Mouse (Mus musculus) embryo, embryonic 11.5 days (tissue): ENCODE measurements at regions not wholly inside any gene's neighbourhood (a gene's known extent, or its start where the extent isn't known, plus 50 kb on each side); places are given as distances from the start of the nearest gene placed in this dataset.

ENCODE experiments used
- DNase-seq: peaks from one replicate; pipeline ENCODE4 v3.0.0-alpha.2; 2012; ENCODE audit warnings: low read depth, low spot score

DNA sequence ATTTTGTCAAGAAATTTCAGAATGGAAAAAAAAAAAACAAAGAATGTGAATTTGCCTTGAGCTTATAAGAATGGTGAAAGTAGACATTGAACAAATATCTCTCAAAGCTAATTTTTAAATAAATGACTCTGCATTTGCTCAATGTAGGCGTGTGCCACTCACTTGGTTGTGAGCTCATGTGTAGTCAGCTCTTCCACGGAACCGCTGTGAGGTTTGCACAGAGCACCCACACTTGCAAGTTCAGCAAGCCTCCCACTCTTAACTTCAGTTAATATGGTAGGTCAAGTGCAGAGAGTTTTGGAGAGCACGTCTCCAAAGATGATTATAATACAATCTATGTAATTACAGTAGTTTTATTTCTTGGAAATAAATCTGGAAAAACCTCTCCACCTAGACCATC lies 479.9 kb upstream of the Mef2c start:
- DNase-seq: no peak

DNA sequence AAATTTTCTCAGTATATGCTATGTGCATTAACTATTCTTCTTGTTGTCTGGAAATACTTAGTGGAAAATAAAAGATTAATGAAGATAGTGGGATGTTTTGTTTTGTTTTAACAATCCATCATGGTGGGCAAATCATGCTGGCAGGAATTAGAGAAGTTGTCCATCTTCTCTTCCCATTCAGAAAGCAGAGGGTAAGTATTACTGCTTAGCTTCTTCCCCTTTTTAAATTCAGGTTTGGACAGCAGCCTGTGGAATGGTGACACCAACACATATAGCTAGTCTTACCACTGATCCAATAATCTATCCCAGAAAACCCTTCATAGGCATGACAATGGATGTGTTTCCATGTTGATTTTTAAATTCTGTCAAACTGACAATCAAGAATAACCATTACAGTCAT lies 467.9 kb upstream of the Mef2c start:
- DNase-seq: no peak

GRCm38 (mm10) chr13:83041506-83041905 lies 462.3 kb upstream of the Mef2c start:
- DNase-seq: no peak

DNA sequence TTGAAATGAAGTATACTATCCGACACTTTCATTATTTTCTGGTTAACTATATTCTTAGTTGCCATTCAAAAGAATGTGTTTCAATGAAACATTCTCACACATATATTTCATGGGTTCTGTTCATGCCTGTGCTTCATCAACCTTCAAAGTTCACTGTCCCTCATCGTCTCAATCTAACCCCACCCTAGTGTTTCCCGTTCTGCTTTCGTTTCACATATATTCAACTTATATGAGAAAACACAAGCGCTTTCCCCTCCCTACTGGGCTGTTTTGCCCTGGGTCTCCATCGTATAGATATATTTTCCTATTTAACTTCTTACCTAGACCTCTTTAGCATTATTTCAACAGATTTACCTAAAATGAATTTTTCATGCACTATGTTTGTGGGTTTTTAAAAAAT lies 458.3 kb upstream of the Mef2c start:
- DNase-seq: no peak

DNA sequence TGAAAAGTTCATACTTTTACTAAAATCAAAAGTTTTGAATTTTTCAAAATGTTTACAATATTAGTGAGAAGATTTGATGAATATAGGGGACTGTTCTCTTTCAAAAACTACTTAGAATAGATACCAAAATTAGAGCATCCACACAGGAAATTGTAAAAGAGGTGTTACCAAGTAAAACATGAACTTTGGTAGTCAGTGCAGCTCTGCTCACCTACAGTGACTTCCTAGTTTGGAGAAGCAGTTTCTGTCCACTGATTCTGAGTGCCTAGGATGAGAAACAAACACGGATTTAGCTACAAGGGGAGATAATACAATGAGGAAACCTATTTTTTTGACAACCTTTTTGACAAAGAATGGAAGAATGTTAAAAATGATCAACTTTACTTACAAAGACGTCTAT lies 457.9 kb upstream of the Mef2c start:
- DNase-seq: no peak

DNA sequence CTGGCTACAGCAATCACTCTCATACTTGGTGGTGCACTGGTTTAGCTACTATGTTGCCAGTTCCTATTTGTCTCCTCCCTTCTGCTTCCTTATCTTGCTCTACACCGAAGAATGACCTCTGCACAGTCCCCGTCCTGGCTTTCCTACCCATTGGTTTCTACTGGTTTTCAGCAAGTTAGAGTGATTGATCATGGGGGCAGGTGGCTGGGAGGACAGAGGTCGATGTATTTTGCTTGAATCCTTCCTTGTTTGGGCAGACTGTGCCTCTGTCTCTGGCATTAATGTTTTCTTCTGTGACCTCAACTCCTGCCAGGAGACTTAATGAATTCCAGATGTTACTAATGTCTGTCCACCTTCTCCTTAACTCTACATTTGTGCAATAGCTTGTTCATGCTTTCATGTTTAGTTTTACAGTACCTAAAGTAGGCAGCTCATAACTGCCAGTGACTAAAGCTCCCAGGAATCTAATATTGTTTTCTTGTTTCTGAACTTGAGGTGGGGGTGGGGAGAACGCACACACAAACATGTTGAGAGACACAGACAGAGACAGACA lies 457.2 kb upstream of the Mef2c start:
- DNase-seq: peak; percentile 20

GRCm38 (mm10) chr13:83055865-83056264 lies 448.0 kb upstream of the Mef2c start:
- DNase-seq: no peak

GRCm38 (mm10) chr13:83056415-83056814 lies 447.4 kb upstream of the Mef2c start:
- DNase-seq: no peak

GRCm38 (mm10) chr13:83064727-83065126 lies 439.1 kb upstream of the Mef2c start:
- no peak for DNase-seq

- DNase-seq: no peak
Observed at GRCm38 (mm10) chr13:83065201-83065600, 438.6 kb upstream of the Mef2c start.

DNA sequence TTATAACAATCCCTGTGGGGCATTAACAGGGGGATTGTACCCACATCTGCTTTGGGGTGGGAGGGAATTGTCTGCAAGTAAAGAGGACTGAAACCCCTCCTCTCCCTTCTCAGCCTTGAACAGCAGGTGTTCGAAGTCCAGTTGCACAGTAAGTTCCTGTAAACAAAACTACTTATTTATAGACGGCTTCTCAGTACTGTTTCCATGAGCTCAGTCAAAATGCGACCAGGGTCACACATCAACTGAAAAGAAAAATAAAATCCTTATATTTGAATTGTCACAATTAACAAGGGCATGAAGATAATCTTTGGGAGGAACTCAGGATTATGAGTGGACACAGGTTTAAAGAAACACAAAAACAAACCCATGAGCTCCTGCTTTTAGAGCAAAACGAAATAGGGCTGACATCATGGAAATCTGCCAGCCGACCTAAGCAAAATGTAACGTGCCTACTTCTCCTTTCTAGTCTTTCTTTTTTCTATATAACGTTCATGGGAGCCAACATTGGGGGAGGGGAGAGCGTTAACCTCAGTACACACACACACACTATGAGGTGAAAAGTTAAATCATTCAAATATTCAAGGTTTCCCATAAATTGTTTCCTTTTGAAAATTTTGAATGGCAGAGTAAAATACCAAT lies 437.6 kb upstream of the Mef2c start:
- DNase-seq: no peak

DNA sequence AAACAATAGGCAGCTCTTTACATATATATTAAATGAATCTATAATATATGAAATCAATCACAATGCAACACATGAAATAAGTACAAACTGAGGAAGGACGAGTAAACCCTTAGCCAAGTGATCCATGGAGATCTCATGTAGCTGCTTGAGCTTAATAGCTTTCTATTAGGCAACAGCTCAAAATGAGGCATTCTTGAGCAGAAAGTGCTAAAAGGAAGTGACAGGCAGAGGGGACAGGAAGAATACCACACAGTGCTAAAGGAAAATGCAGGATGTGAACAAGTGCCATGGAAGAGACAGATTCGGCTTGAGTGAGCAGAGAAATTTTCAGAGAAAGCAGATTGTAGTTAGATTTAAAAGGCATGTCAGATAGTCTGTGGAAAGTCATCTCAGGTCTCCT lies 436.3 kb upstream of the Mef2c start:
- DNase-seq: no peak

- DNase-seq: no peak
Observed at GRCm38 (mm10) chr13:83068588-83068987, 435.2 kb upstream of the Mef2c start.

- no peak for DNase-seq
Observed at GRCm38 (mm10) chr13:83069293-83069692, 434.5 kb upstream of the Mef2c start.

DNA sequence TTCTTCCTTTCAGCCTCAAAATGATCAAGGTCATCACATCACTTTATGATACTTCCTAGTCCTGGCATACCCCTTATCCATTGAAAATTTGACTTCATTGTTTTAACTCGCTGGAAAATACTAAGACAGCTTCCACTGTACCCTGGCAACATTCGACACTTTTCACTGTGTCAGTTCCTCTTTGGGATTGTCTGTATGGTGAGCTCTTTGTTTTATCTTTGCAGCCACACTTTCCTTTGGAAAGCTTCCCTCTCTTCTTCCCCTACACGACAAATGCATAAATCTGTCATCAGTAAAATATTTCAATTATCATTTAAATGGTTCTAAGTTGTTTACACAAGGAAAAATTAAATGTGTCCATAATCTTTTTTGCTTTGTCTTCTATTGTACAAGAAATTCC lies 431.8 kb upstream of the Mef2c start:
- DNase-seq: no peak

- DNase-seq: no peak
Observed at GRCm38 (mm10) chr13:83074219-83074965, 429.4 kb upstream of the Mef2c start.

DNA sequence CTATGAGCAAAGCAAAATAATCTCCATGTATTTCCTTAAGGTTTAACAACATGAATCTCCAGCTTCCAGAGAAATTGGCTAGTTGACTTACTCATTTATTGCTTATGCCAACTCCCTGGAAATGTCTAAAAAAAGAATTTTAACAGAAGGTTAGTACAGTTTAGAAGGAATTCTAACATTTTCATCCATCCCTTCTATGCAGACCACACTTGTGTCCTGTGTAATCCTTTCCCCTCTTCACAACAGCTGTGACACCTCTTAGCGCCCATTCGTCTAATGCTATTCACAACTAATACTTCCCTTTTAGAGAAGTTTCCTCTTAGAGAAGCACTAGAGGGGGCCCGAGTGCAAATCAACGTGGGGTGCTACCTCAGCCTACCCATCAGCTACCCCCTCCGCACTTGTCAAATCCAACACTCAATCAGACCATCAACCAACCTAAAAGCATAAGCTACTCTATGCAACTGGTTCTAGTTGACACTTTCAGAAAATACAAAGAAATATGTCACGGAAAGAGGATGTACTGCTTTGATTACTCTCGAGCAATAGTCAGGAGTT lies 428.4 kb upstream of the Mef2c start:
- no peak for DNase-seq

GRCm38 (mm10) chr13:83076611-83077010 lies 427.2 kb upstream of the Mef2c start:
- no peak for DNase-seq

DNA sequence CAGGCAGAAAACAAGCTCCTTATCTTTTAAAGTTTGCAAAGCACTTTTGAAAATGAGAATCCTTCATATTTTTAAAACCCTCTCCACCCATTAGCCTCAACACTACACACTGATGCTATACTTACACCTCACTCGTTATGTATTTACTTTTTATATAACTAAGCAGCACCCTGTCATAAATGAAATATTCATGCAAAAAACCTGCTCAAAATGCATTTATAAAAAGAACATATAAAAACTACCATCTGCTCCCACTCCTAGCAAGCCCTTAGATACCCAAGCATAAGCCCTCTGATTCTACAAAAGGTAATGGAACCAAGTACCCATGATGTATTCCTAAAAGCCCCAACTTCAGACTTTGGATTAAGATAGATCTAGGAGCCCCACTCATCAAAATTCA lies 426.7 kb upstream of the Mef2c start:
- no peak for DNase-seq

DNA sequence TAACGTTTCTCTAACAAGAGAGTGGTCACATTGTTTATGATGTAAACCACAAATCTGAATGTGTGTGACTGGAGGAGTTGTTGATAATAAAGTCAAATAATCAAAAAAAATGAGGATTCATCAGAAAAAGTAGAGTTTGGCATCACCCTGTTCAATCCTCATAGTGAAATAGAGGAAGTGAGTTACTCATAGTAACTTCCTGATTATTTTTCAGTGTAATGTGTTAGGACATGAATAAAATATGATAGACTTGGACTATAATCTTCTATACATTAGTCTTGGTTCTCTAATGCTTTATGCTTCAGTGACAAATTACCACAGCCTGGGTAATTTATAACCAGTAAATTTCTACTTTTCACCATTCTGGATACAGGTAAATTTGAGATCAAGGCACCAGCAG lies 424.5 kb upstream of the Mef2c start:
- no peak for DNase-seq

GRCm38 (mm10) chr13:83084948-83085347 lies 418.9 kb upstream of the Mef2c start:
- DNase-seq: no peak

DNA sequence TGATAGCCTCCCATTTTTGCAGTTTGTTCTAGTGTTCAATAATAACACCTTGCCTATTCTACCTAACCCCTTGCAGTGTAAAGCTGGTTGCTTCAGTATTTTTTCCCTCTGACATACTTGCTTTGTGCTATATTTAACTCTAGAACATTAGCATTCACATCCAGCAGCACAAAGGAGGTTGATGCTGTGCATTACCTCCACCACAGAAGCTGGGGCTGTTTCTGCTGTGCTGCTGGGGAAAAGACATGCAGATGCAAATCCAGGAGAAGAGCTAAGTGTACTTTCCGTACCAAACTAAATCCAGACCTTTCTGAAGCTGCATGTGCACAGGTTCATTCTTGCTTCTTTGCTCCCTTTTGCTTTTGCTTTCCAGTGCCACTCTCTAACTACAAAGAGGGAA lies 403.9 kb upstream of the Mef2c start:
- no peak for DNase-seq

- no peak for DNase-seq
Observed at GRCm38 (mm10) chr13:83110610-83111009, 393.2 kb upstream of the Mef2c start.
